Mouse (Mus musculus) urinary bladder, postnatal 14 days (tissue): ENCODE data around the gene Sipa1.
A peak's percentile ranks its signal among the peaks of the same experiment; 100 is the strongest.

ENCODE experiments used
- DNase-seq: peaks from one replicate; pipeline ENCODE4 v3.0.0; 2021; ENCODE audit warnings: low spot score

Gene Sipa1

GRCm38 (mm10) chr19:5605126-5605525, 58.4 kb downstream of the Sipa1 start:
- no peak for DNase-seq

- DNase-seq = no peak
Measured at GRCm38 (mm10) chr19:5603664-5604063, 59.8 kb downstream of the Sipa1 start.

GRCm38 (mm10) chr19:5601752-5602541, 61.6 kb downstream of the Sipa1 start, which contains the start of gene Rnaseh2c:
Gene Rnaseh2c, plus strand, starts transcription at chr19:5601873.
- DNase-seq = peak; percentile 77
